In genomic region chr5:115509321-115509761, GRCm38 (mm10) we compare ENCODE assay signal across 9 mouse cellular contexts. TPM values are rescaled to one million over a fixed set of nuclear protein-coding genes. Genes with fewer than 3 reads are reported as not detected.
DNase-seq lines count a peak whose midpoint lies in the region; ATAC-seq lines count a peak whose summit lies in the region.
"Had no signal": no experiment of that assay in that cellular context is flagged by ENCODE, and none has a peak within 500 bp of the region (broad histone marks: within the 10 kb centered on the region; RNA-seq: fewer than 3 reads in every experiment).

No protein-coding gene starts in this region.

- no peaks in the 10 kb centered on the region for H3K36me3 ChIP-seq in embryonic facial prominence, embryonic 11.5 days (replicated peaks; ENCODE audit: control insufficient read depth, insufficient read depth, low read depth, low read length)
- H3K36me3 ChIP-seq in limb, embryonic 11.5 days (ENCODE audit: control insufficient read depth, insufficient read depth, low read length) = no peaks in the 10 kb centered on the region
- no peaks in the 10 kb centered on the region for H3K36me3 ChIP-seq in neural tube, embryonic 14.5 days (ENCODE audit: control insufficient read depth, insufficient read depth, low read length)

- H3K9me3 ChIP-seq in embryonic facial prominence, embryonic 11.5 days (replicated peaks; ENCODE audit: control insufficient read depth, low read length) = no peaks in the 10 kb centered on the region
- H3K9me3 ChIP-seq in limb, embryonic 11.5 days (ENCODE audit: control insufficient read depth, low read length) = no peaks in the 10 kb centered on the region
- no peaks in the 10 kb centered on the region for H3K9me3 ChIP-seq in neural tube, embryonic 14.5 days (ENCODE audit: control insufficient read depth, low read length)

- H3K4me1 ChIP-seq in embryonic facial prominence, embryonic 11.5 days (ENCODE audit: control insufficient read depth, insufficient read depth, low read length) = peaks cover 12% of the 10 kb centered on the region
- peaks cover 25% of the 10 kb centered on the region for H3K4me1 ChIP-seq in limb, embryonic 11.5 days (ENCODE audit: control insufficient read depth, insufficient read depth, low read length)
- peaks cover 28% of the 10 kb centered on the region for H3K4me1 ChIP-seq in neural tube, embryonic 14.5 days (ENCODE audit: control insufficient read depth, insufficient read depth, low read length)

- H3K9ac ChIP-seq in embryonic facial prominence, embryonic 11.5 days (replicated peaks; ENCODE audit: low read length) = no peak overlapping the region
- H3K9ac ChIP-seq in limb, embryonic 11.5 days (ENCODE audit: low read length) = no peak overlapping the region
- no peak overlapping the region for H3K9ac ChIP-seq in neural tube, embryonic 14.5 days (replicated peaks; ENCODE audit: low read depth, low read length)

- H3K4me3 ChIP-seq in embryonic facial prominence, embryonic 11.5 days (ENCODE audit: low read depth, low read length) = no peak overlapping the region
- H3K4me3 ChIP-seq in limb, embryonic 11.5 days (ENCODE audit: low read depth, low read length) = no peak overlapping the region
- no peak overlapping the region for H3K4me3 ChIP-seq in neural tube, embryonic 14.5 days (ENCODE audit: low read depth, low read length)
- H3K4me3 ChIP-seq: erythroblast, embryonic 14.5 days had no signal

- intact Hi-C loops in heart, postnatal 10 days (cut with DNase I) = no loop called here

- H3K27ac ChIP-seq in embryonic facial prominence, embryonic 11.5 days (replicated peaks; ENCODE audit: low read depth, low read length) = no peak overlapping the region
- peak overlapping the region; percentile 37 for H3K27ac ChIP-seq in limb, embryonic 11.5 days (replicated peaks; ENCODE audit: low read depth, low read length)
- H3K27ac ChIP-seq in neural tube, embryonic 14.5 days (ENCODE audit: low read depth, low read length) = peak overlapping the region; percentile 28; the same call in 1 of the 2 replicates

- H3K27me3 ChIP-seq in embryonic facial prominence, embryonic 11.5 days (ENCODE audit: control insufficient read depth, insufficient read depth, low read length) = no peaks in the 10 kb centered on the region
- no peaks in the 10 kb centered on the region for H3K27me3 ChIP-seq in limb, embryonic 11.5 days (ENCODE audit: control insufficient read depth, insufficient read depth, low read length)
- no peaks in the 10 kb centered on the region for H3K27me3 ChIP-seq in neural tube, embryonic 14.5 days (ENCODE audit: control insufficient read depth, insufficient read depth, low read length)

- WGBS in embryonic facial prominence, embryonic 11.5 days = 26% methylated on average over 15 of the region's 15 CpGs
- 56% methylated on average over 15 of the region's 15 CpGs for WGBS in limb, embryonic 11.5 days
- 43% methylated on average over 15 of the region's 15 CpGs for WGBS in neural tube, embryonic 14.5 days

- H3K4me2 ChIP-seq in embryonic facial prominence, embryonic 11.5 days (ENCODE audit: low read depth, low read length) = peak overlapping the region; percentile 54
- no peak overlapping the region; the same call in 1 of the 2 replicates for H3K4me2 ChIP-seq in limb, embryonic 11.5 days (ENCODE audit: low read depth, severe bottlenecking)
- H3K4me2 ChIP-seq in neural tube, embryonic 14.5 days (ENCODE audit: low read depth, low read length) = peak overlapping the region; percentile 82; the same call in 1 of the 2 replicates

- ATAC-seq in embryonic facial prominence, embryonic 11.5 days (replicated peaks; ENCODE audit: insufficient number of reproducible peaks, low FRiP score, low TSS enrichment, low read depth) = no peak
- no peak for ATAC-seq in limb, embryonic 11.5 days (ENCODE audit: insufficient number of reproducible peaks, low FRiP score, low TSS enrichment, low read depth)
- no peak for ATAC-seq in neural tube, embryonic 14.5 days (ENCODE audit: low read depth)

- peak; percentile 54 for DNase-seq in cerebellum, adult 9-10 months
- no peak for DNase-seq in cerebellum, adult 11 months
- DNase-seq in embryonic facial prominence, embryonic 11.5 days (ENCODE audit: low spot score) = no peak
- DNase-seq in heart, postnatal 10 days = peak; percentile 69 to 70
- DNase-seq in limb, embryonic 11.5 days (ENCODE audit: low spot score) = no peak
- no peak for DNase-seq in right cerebral cortex, postnatal 36 days (ENCODE audit: low spot score in 2 of 2)
- DNase-seq in layer of hippocampus, adult 9-10 months (ENCODE audit: low spot score) = no peak

RNA-seq across cellular contexts. Expression of gene Pxn, which starts 2.9 kb away (rescaled TPM):
- 12.9 and 13.8 TPM in 2 replicates for polyA plus RNA-seq in embryonic facial prominence, embryonic 11.5 days (2014; fragmentation: Nextera tagmentation; extraction: Ambion mirVana)
- total RNA-seq in heart, postnatal 10 days (2021) = 10 to 100 TPM; 58.9 to 64.7 TPM
- 13.5 and 17.7 TPM in 2 replicates for polyA plus RNA-seq in limb, embryonic 11.5 days (2014; fragmentation: Nextera tagmentation; extraction: Ambion mirVana)
- 8.5 and 11.1 TPM in 2 replicates for polyA plus RNA-seq in neural tube, embryonic 14.5 days (2014; fragmentation: Nextera tagmentation; extraction: Ambion mirVana)

RNA-seq across cellular contexts. Expression of gene Sirt4, which starts 24.8 kb away (rescaled TPM):
- 12.7 and 17.2 TPM in 2 replicates for polyA plus RNA-seq in embryonic facial prominence, embryonic 11.5 days (2014; fragmentation: Nextera tagmentation; extraction: Ambion mirVana)
- 10 to 100 TPM; 14.3 to 20.2 TPM for total RNA-seq in heart, postnatal 10 days (2021)
- polyA plus RNA-seq in limb, embryonic 11.5 days (2014; fragmentation: Nextera tagmentation; extraction: Ambion mirVana) = 19.2 and 19.7 TPM in 2 replicates
- 26.0 and 32.6 TPM in 2 replicates for polyA plus RNA-seq in neural tube, embryonic 14.5 days (2014; fragmentation: Nextera tagmentation; extraction: Ambion mirVana)

RNA-seq across cellular contexts. Expression of gene Pla2g1b, which starts 43.3 kb away (rescaled TPM):
- polyA plus RNA-seq in embryonic facial prominence, embryonic 11.5 days (2014; fragmentation: Nextera tagmentation; extraction: Ambion mirVana) = not detected in 2 replicates
- not detected for total RNA-seq in heart, postnatal 10 days (2021)
- polyA plus RNA-seq in limb, embryonic 11.5 days (2014; fragmentation: Nextera tagmentation; extraction: Ambion mirVana) = not detected in 2 replicates
- 0.58 TPM in 1 of 2 replicates, not detected in the other for polyA plus RNA-seq in neural tube, embryonic 14.5 days (2014; fragmentation: Nextera tagmentation; extraction: Ambion mirVana)
- polyA plus RNA-seq: erythroblast, embryonic 14.5 days had no signal

RNA-seq across cellular contexts. Expression of gene Rplp0, which starts 49.9 kb away (rescaled TPM):
- polyA plus RNA-seq in embryonic facial prominence, embryonic 11.5 days (2014; fragmentation: Nextera tagmentation; extraction: Ambion mirVana) = 1,437 and 1,529 TPM in 2 replicates
- total RNA-seq in heart, postnatal 10 days (2021) = 100 to 1,000 TPM; 788 to 793 TPM
- 1,447 and 1,526 TPM in 2 replicates for polyA plus RNA-seq in limb, embryonic 11.5 days (2014; fragmentation: Nextera tagmentation; extraction: Ambion mirVana)
- polyA plus RNA-seq in neural tube, embryonic 14.5 days (2014; fragmentation: Nextera tagmentation; extraction: Ambion mirVana) = 903 and 934 TPM in 2 replicates

RNA-seq across cellular contexts. Expression of gene Gcn1l1, which starts 55.7 kb away (rescaled TPM):
- 29.3 and 31.4 TPM in 2 replicates for polyA plus RNA-seq in embryonic facial prominence, embryonic 11.5 days (2014; fragmentation: Nextera tagmentation; extraction: Ambion mirVana)
- total RNA-seq in heart, postnatal 10 days (2021) = 10 to 100 TPM; 47.2 to 51.7 TPM
- 39.6 and 44.5 TPM in 2 replicates for polyA plus RNA-seq in limb, embryonic 11.5 days (2014; fragmentation: Nextera tagmentation; extraction: Ambion mirVana)
- 41.9 and 45.2 TPM in 2 replicates for polyA plus RNA-seq in neural tube, embryonic 14.5 days (2014; fragmentation: Nextera tagmentation; extraction: Ambion mirVana)

Comparison
In these comparisons a context has a peak if more than half of its experiments do, and no peak if none do; other contexts are left out.
1. DNase-seq: peak in cerebellum, adult 9-10 months (single experiment) and heart, postnatal 10 days (2 of 2); none in cerebellum, adult 11 months (single experiment), embryonic facial prominence, embryonic 11.5 days (single experiment), limb, embryonic 11.5 days (single experiment), right cerebral cortex, postnatal 36 days (0 of 2) and layer of hippocampus, adult 9-10 months (single experiment).